Mouse (Mus musculus) kidney, postnatal 0 days (tissue): ENCODE results near the gene Sord. TPM values are rescaled to one million over a fixed set of nuclear protein-coding genes. Genes with fewer than 3 reads are reported as not detected.
A peak's percentile ranks its signal among the peaks of the same experiment; 100 is the strongest.

Experiments
- ATAC-seq: fragments of 200-750 bp; cut with Nextera tagmentation; replicated peaks from 2 replicates; pipeline ENCODE4 v1.8.0; 2017; ENCODE audit warnings: low read depth, moderate number of reproducible peaks, moderate TSS enrichment, moderate library complexity; ENCODE audit not compliant: low FRiP score
- DNase-seq: peaks from one replicate; pipeline ENCODE4 v3.0.0-alpha.2; 2016; ENCODE audit warnings: low spot score
- H3K27ac ChIP-seq: fragments of 300-500 bp; sonication (generic); 2 replicates; pipeline ENCODE4 v1.5.1; 2014; ENCODE audit warnings: mild to moderate bottlenecking
- H3K27me3 ChIP-seq: fragments of 300-500 bp; sonication (generic); 2 replicates; pipeline ENCODE4 v1.6.1; 2014; ENCODE audit warnings: low read length, mixed read lengths; ENCODE audit not compliant: insufficient read depth
- H3K36me3 ChIP-seq: fragments of 300-500 bp; sonication (generic); 2 replicates; pipeline ENCODE4 v1.6.1; 2014; ENCODE audit warnings: low read length, mixed read lengths; ENCODE audit not compliant: insufficient read depth
- H3K4me1 ChIP-seq: fragments of 300-500 bp; sonication (generic); replicated peaks from 2 replicates; pipeline ENCODE4 v1.6.1; 2014; ENCODE audit warnings: antibody characterized with exemption, low read length, mixed read lengths; ENCODE audit not compliant: insufficient read depth
- H3K4me2 ChIP-seq: fragments of 300-500 bp; sonication (generic); 2 replicates; pipeline ENCODE4 v1.6.1; 2014; ENCODE audit warnings: mild to moderate bottlenecking, low read length, moderate library complexity, mixed read lengths
- H3K4me3 ChIP-seq: fragments of 300-500 bp; sonication (generic); replicated peaks from 2 replicates; pipeline ENCODE4 v1.5.1; 2014; ENCODE audit warnings: low read depth, low read length
- H3K9ac ChIP-seq: fragments of 300-500 bp; sonication (generic); 2 replicates; pipeline ENCODE4 v1.6.1; 2014; ENCODE audit warnings: low read depth, low read length
- H3K9me3 ChIP-seq: fragments of 300-500 bp; sonication (generic); replicated peaks from 2 replicates; pipeline ENCODE4 v1.6.1; 2016; ENCODE audit warnings: low read length, inconsistent platforms, mixed read lengths
- CTCF ChIP-seq: IDR thresholded peaks from 2 replicates; pipeline ENCODE4 v1.5.1; 2016; ENCODE audit warnings: antibody characterized with exemption, low read depth, mild to moderate bottlenecking, moderate library complexity
- WGBS: fragments of 180-500 bp; shearing (Covaris S2); extraction: QIAGEN DNeasy Blood & Tissue Kit; methylation state at CpG from one replicate; pipeline ENCODE4 v1.1.7; 2014; 5-methylcytosine and 5-hydroxymethylcytosine counted together
- polyA plus RNA-seq: library from polyadenylated mRNA; unstranded; fragments of >200 nt; fragmentation: Nextera tagmentation; extraction: Ambion mirVana; gene quantifications from 2 replicates; pipeline ENCODE4 v1.2.1, GENCODE M21; 2015

Sord gene
- polyA plus RNA-seq, 1 experiment from 2014 or later = 127 TPM

DNA sequence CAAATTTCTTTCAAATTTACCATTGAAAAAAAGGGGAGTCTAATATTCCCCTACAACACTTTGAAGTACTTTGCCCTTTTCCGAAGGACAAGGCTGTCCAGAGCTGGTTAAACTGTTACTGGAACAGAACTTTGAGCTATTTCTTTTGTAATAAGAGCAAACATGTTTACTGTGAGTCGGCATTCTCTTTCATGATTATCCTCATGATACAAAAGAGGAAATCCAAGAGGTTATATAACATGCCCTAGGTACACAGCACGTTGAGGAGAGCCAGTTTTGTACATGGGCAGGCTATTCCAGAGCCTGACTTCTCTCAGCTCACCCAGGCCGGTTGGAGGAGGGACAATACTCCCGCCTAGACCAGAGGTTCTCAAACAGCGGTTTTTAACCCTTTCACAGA lies 7.4 kb downstream of the Sord start:
- no peaks in the 10 kb centered on the region for H3K27me3 ChIP-seq
- no peaks in the 10 kb centered on the region for H3K4me1 ChIP-seq
- no peak overlapping the region for H3K27ac ChIP-seq
- no peaks in the 10 kb centered on the region for H3K9me3 ChIP-seq
- DNase-seq (peak; percentile 16), ATAC-seq (no peak; the same call in 1 of the 2 replicates)
- no peaks in the 10 kb centered on the region for H3K36me3 ChIP-seq
- TF ChIP-seq CTCF = no peak
- H3K4me3 ChIP-seq = no peak overlapping the region
- no peak overlapping the region for H3K9ac ChIP-seq
- H3K4me2 ChIP-seq = no peak overlapping the region
- 53% methylated on average over 6 of the region's 6 CpGs for WGBS

GRCm38 (mm10) chr2:122243671-122244131 lies 9.2 kb downstream of the Sord start:
- DNase-seq = peak; percentile 87
- H3K4me3 ChIP-seq = no peak overlapping the region
- no peak overlapping the region for H3K4me2 ChIP-seq
- H3K36me3 ChIP-seq = no peaks in the 10 kb centered on the region
- TF ChIP-seq CTCF = peak; percentile 94
- H3K9ac ChIP-seq = no peak overlapping the region
- 2% methylated on average over 3 of the region's 3 CpGs for WGBS
- ATAC-seq = peak; percentile 79
- no peaks in the 10 kb centered on the region for H3K9me3 ChIP-seq
- H3K27ac ChIP-seq = peak overlapping the region; percentile 50
- H3K27me3 ChIP-seq = no peaks in the 10 kb centered on the region
- H3K4me1 ChIP-seq = no peaks in the 10 kb centered on the region

DNA sequence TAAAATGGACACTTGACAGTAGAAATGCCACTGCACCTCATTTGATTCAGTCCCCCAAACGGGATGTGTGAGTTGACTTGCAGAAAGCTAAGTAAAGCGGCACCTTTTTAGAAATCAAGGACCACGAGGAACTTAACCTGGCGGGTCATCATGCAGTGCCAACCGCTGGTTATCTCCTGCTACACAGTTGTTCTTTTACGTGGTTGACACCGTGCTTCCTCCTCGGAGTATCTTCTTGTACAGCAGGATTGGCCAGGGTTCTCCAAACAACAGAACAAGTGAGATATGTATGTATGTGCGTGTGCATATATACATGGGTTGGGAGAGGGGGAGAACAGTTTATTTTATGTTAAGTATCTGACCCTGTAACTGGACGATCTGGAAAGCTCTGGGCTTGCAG lies 13.2 kb downstream of the Sord start:
- Histone ChIP-seq H3K4me3 (no peak overlapping the region), H3K36me3 (peaks cover 3% of the 10 kb centered on the region; the same call in 1 of the 2 replicates), H3K4me1 (no peaks in the 10 kb centered on the region), H3K4me2 (no peak overlapping the region), H3K9me3 (no peaks in the 10 kb centered on the region), H3K27me3 (no peaks in the 10 kb centered on the region), H3K27ac (no peak overlapping the region), H3K9ac (no peak overlapping the region)
- no peak for DNase-seq
- no peak for TF ChIP-seq CTCF
- WGBS = 88% methylated on average over 10 of the region's 10 CpGs
- ATAC-seq = no peak

- Histone ChIP-seq H3K27me3 (no peaks in the 10 kb centered on the region), H3K27ac (no peak overlapping the region), H3K36me3 (no peaks in the 10 kb centered on the region), H3K9ac (no peak overlapping the region), H3K4me2 (no peak overlapping the region), H3K4me1 (no peaks in the 10 kb centered on the region), H3K9me3 (no peaks in the 10 kb centered on the region), H3K4me3 (no peak overlapping the region)
- WGBS = 97% methylated on average over 5 of the region's 5 CpGs
- DNase-seq (no peak), ATAC-seq (no peak)
- TF ChIP-seq CTCF = no peak
These were observed 21.4 kb downstream of the Sord start for GRCm38 (mm10) chr2:122255997-122256396.

DNA sequence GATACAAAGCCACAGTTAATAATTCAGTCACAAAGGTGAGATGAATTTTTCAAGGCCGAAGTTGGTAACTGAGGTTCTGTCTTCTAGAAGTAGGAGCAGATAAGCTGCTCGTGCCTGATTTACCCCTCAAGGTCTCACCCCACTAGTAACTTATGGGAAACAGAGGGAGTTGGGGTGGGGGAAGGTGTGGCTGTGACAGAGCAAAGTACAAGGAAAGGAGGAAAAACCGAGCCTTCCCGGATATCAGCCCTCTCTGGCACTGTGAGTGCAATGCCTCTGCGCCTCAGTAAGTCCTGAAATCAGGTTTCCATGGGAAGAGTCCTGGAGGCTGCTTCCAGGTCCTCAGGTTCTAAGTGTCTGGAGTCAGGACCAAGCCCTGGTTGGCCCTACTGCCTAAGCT lies 26.2 kb downstream of the Sord start:
- Histone ChIP-seq H3K36me3 (no peaks in the 10 kb centered on the region), H3K27me3 (no peaks in the 10 kb centered on the region), H3K9ac (no peak overlapping the region), H3K4me2 (no peak overlapping the region), H3K4me1 (no peaks in the 10 kb centered on the region), H3K27ac (no peak overlapping the region), H3K4me3 (no peak overlapping the region), H3K9me3 (no peaks in the 10 kb centered on the region)
- no peak for TF ChIP-seq CTCF
- WGBS = 83% methylated on average over 5 of the region's 5 CpGs
- no peak for DNase-seq
- no peak for ATAC-seq

GRCm38 (mm10) chr2:122264690-122265089 lies 30.1 kb downstream of the Sord start:
- DNase-seq (no peak), ATAC-seq (no peak)
- Histone ChIP-seq H3K36me3 (no peaks in the 10 kb centered on the region), H3K27ac (no peak overlapping the region), H3K4me1 (no peaks in the 10 kb centered on the region), H3K9ac (no peak overlapping the region), H3K27me3 (no peaks in the 10 kb centered on the region), H3K4me3 (no peak overlapping the region), H3K4me2 (no peak overlapping the region), H3K9me3 (no peaks in the 10 kb centered on the region)
- 84% methylated on average over 3 of the region's 3 CpGs for WGBS
- TF ChIP-seq CTCF = no peak
